Mouse (Mus musculus): ENCODE data around the gene 1500011B03Rik.

DNA sequence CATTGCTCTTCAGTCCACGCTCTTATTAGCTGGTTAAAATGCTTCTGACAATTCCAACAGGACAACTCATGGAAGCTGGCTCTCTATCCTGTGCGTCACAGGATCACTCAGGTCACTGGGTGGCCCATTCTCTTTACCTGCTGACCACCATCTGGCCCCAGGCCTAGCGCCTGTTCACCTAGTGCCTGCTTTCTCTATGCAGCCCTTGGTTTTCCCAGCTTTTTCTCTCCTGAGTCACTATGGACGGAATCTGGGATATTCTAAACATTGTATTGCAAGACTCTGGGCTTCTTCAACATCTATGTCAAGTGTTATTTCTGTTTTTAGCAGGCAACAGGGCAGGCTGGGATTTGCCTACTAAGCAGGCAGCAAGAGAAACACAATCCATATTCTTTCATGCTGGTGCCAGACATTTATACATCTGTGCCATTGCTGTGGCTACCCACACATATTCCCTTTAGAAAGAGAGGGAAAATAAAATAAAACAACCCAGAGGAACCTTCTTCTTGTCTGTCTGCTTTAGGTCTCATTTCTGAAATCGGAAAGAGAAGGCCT lies 63.7 kb downstream of the 1500011B03Rik start:
- TF ChIP-seq CTCF (IDR thresholded peaks at IDR 0.05; ENCODE audit: extremely low read depth, insufficient read depth, insufficient read length, insufficient replicate concordance) (no peak), POLR2A (IDR thresholded peaks at IDR 0.05; ENCODE audit: low read depth, low read length) (no peak)
